Mouse (Mus musculus): Measurements from ENCODE around the gene Btbd9. TPM values are rescaled to one million over a fixed set of nuclear protein-coding genes. Genes with fewer than 3 reads are reported as not detected.

Btbd9 gene
- polyA plus RNA-seq, 1 experiment from 2014 or later, result 27.6 TPM

- DNase-seq (ENCODE audit: low read depth, low spot score) (no peak), ATAC-seq (no peak)
- ChIA-PET POLR2A (no interaction called here), CTCF (interaction anchor here (0.7 to 1.3 kb wide), 3 partner anchors 9 to 33 kb away, joined by 3 read pairs; no protein-coding TSS in a partner anchor)
- no peaks in the 10 kb centered on the region for H3K27me3 ChIP-seq
- in situ Hi-C loops (cut with MboI; ENCODE audit: low pct_unique_long_range_greater_than_20kb), result no loop called here
- no peak for TF ChIP-seq CTCF (IDR thresholded peaks at IDR 0.05)
Measured at GRCm38 (mm10) chr17:30435478-30435877, 140.8 kb downstream of the Btbd9 start.

- ATAC-seq, result no peak
Measured at GRCm38 (mm10) chr17:30432094-30432493, 144.2 kb downstream of the Btbd9 start.

GRCm38 (mm10) chr17:30430961-30431640 lies 145.2 kb downstream of the Btbd9 start:
- no peak for DNase-seq (ENCODE audit: low read depth, low spot score)
- in situ Hi-C loops (cut with MboI; ENCODE audit: low pct_unique_long_range_greater_than_20kb), result no loop called here
- no peak for TF ChIP-seq CTCF (IDR thresholded peaks at IDR 0.05)
- no peaks in the 10 kb centered on the region for H3K27me3 ChIP-seq
- ATAC-seq, result peak; percentile 67
- POLR2A ChIA-PET, result no interaction called here
- CTCF ChIA-PET, result interaction anchor here (1.0 kb wide), 1 partner anchor 24 kb away, joined by 3 read pairs; no protein-coding TSS in a partner anchor

More at GRCm38 (mm10) chr17:30432094-30432493, 144.2 kb downstream of the Btbd9 start:
- H3K27me3 ChIP-seq, result no peaks in the 10 kb centered on the region
- POLR2A ChIA-PET, result no interaction called here
- TF ChIP-seq CTCF (IDR thresholded peaks at IDR 0.05), result no peak
- in situ Hi-C loops (cut with MboI; ENCODE audit: low pct_unique_long_range_greater_than_20kb), result no loop called here
- DNase-seq (ENCODE audit: low read depth, low spot score), result no peak
- CTCF ChIA-PET, result no interaction called here

GRCm38 (mm10) chr17:30428661-30429060 lies 147.6 kb downstream of the Btbd9 start:
- ATAC-seq (no peak), DNase-seq (ENCODE audit: low read depth, low spot score) (no peak)
- ChIA-PET POLR2A (no interaction called here), CTCF (interaction anchor here (0.9 to 1.6 kb wide), 2 partner anchors 10 to 13 kb away, joined by 3 read pairs; no protein-coding TSS in a partner anchor)
- no peak for TF ChIP-seq CTCF (IDR thresholded peaks at IDR 0.05)
- H3K27me3 ChIP-seq, result no peaks in the 10 kb centered on the region
- in situ Hi-C loops (cut with MboI; ENCODE audit: low pct_unique_long_range_greater_than_20kb), result no loop called here

- ChIA-PET POLR2A (no interaction called here), CTCF (no interaction called here)
- ATAC-seq (no peak), DNase-seq (ENCODE audit: low read depth, low spot score) (no peak)
- no peaks in the 10 kb centered on the region for H3K27me3 ChIP-seq
- TF ChIP-seq CTCF (IDR thresholded peaks at IDR 0.05), result no peak
- in situ Hi-C loops (cut with MboI; ENCODE audit: low pct_unique_long_range_greater_than_20kb), result no loop called here
Measured at GRCm38 (mm10) chr17:30423256-30423852, 152.9 kb downstream of the Btbd9 start.

- ChIA-PET POLR2A (interaction anchor here (0.6 to 0.7 kb wide), 2 partner anchors 495 to 570 kb away, joined by 3 to 4 read pairs; no protein-coding TSS in a partner anchor), CTCF (no interaction called here)
- no peak for DNase-seq (ENCODE audit: low read depth, low spot score)
- no peaks in the 10 kb centered on the region for H3K27me3 ChIP-seq
- ATAC-seq, result no peak
- in situ Hi-C loops (cut with MboI; ENCODE audit: low pct_unique_long_range_greater_than_20kb), result no loop called here
- no peak for TF ChIP-seq CTCF (IDR thresholded peaks at IDR 0.05)
Measured at GRCm38 (mm10) chr17:30422278-30422677, 154.0 kb downstream of the Btbd9 start.

- ATAC-seq, result no peak
- no peaks in the 10 kb centered on the region for H3K27me3 ChIP-seq
- CTCF ChIA-PET, result no interaction called here
- POLR2A ChIA-PET, result no interaction called here
- no peak for TF ChIP-seq CTCF (IDR thresholded peaks at IDR 0.05)
- DNase-seq (ENCODE audit: low read depth, low spot score), result no peak
- in situ Hi-C loops (cut with MboI; ENCODE audit: low pct_unique_long_range_greater_than_20kb), result no loop called here
Measured at GRCm38 (mm10) chr17:30421256-30421655, 155.0 kb downstream of the Btbd9 start.

GRCm38 (mm10) chr17:30419494-30419893 lies 156.8 kb downstream of the Btbd9 start:
- DNase-seq (ENCODE audit: low read depth, low spot score) (no peak), ATAC-seq (no peak)
- no peak for TF ChIP-seq CTCF (IDR thresholded peaks at IDR 0.05)
- no peaks in the 10 kb centered on the region for H3K27me3 ChIP-seq
- CTCF ChIA-PET, result no interaction called here
- POLR2A ChIA-PET, result interaction anchor here (1.2 kb wide), 1 partner anchor 8 kb away, joined by 4 read pairs; no protein-coding TSS in a partner anchor
- in situ Hi-C loops (cut with MboI; ENCODE audit: low pct_unique_long_range_greater_than_20kb), result no loop called here

- CTCF ChIA-PET, result interaction anchor here (1.0 to 2.1 kb wide), 2 partner anchors 9 to 10 kb away, joined by 3 to 9 read pairs; no protein-coding TSS in a partner anchor
- DNase-seq (ENCODE audit: low read depth, low spot score) (no peak), ATAC-seq (no peak)
- H3K27me3 ChIP-seq, result no peaks in the 10 kb centered on the region
- in situ Hi-C loops (cut with MboI; ENCODE audit: low pct_unique_long_range_greater_than_20kb), result no loop called here
- no peak for TF ChIP-seq CTCF (IDR thresholded peaks at IDR 0.05)
- POLR2A ChIA-PET, result interaction anchor here (1.2 kb wide), 1 partner anchor 9 kb away, joined by 4 read pairs; no protein-coding TSS in a partner anchor
Measured at GRCm38 (mm10) chr17:30418510-30418909, 157.8 kb downstream of the Btbd9 start.

- no peak for DNase-seq (ENCODE audit: low read depth, low spot score)
- TF ChIP-seq CTCF (IDR thresholded peaks at IDR 0.05), result no peak
- ATAC-seq, result no peak
- in situ Hi-C loops (cut with MboI; ENCODE audit: low pct_unique_long_range_greater_than_20kb), result no loop called here
- POLR2A ChIA-PET, result no interaction called here
- H3K27me3 ChIP-seq, result no peaks in the 10 kb centered on the region
- CTCF ChIA-PET, result interaction anchor here (0.6 to 2.1 kb wide), 2 partner anchors 9 to 139 kb away, joined by 3 to 9 read pairs; no protein-coding TSS in a partner anchor
Measured at GRCm38 (mm10) chr17:30417106-30417505, 159.2 kb downstream of the Btbd9 start.

GRCm38 (mm10) chr17:30415693-30416092 lies 160.6 kb downstream of the Btbd9 start:
- H3K27me3 ChIP-seq, result no peaks in the 10 kb centered on the region
- ATAC-seq, result no peak
- DNase-seq (ENCODE audit: low read depth, low spot score), result no peak
- in situ Hi-C loops (cut with MboI; ENCODE audit: low pct_unique_long_range_greater_than_20kb), result no loop called here
- no peak for TF ChIP-seq CTCF (IDR thresholded peaks at IDR 0.05)
- ChIA-PET POLR2A (no interaction called here), CTCF (no interaction called here)
